Mouse (Mus musculus) brain, adult 2 months (tissue): Measurements from ENCODE around the gene Atf2.
"Not testable (repeated sequence)": the region's sequence is repeated elsewhere in the genome, so short reads cannot be mapped to it uniquely, and the experiment has no call there.

Source experiments
- DNase-seq: peaks from one replicate; pipeline ENCODE4 v3.0.0; 2011; ENCODE audit warnings: low read depth, low spot score

Atf2 gene

DNA sequence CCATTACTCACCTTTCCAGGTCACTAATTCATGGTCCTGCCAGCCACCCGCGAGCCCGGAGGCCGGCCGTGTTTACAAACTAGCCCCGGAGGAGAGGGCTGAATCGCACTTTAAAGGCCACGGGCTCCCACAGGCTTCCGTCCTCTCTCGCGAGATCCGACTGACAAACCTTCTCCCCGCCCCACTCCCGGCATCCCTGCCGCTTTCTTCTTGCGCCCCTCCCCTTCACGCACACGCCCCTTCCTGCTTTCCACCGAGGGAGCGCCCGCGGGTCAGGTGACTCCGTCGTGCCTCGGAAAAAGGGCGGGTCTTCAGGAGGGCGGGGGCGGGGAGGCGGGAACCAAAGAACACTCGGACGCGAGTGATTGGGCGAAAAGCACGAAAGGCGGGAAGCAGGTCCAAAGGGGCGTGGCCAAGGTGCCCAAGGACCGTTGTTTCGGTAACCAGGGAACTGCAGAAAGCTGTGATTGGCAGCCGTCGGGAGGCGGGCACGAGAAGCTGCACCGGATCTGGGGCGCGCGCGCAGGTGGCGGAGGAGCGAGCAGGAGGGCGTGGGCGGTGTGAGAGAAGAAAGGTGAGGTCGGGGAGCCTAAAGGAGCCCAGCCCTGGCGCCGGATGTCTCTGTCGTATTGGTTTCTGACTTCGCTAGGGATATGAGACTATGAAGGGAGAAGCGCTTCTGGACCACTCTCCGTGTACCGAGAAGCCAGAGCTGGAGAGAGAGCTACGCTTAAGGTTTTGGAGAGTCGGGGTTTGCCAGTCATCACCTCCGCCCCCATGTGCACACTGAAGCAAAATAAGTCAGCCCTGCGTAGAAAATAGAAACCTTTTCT is at the start of gene Atf2:
Atf2 (minus strand) TSS at position 176 of the 833 bp plus-strand sequence.
- DNase-seq = peak; percentile 100

DNA sequence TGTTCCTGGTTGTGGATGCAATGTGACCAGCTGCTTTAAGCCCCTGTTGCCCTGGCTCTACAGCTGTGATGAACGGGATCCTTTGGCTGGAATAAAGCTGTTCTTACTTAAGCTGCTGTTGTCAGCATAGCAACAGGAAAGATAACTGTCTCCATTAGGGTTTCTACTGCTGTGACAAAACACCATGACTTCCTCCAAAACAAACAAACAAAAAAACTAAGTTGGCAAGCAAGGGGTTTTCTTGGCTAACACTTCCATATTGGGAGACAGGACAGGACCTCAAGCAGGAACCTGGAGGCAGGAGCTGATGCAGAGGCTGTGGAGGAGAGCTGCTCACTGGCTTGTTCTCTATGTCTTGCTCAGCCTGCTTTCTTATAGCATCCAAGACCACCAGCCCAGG is 48.8 kb upstream of the Atf2 start:
- no peak for DNase-seq

DNA sequence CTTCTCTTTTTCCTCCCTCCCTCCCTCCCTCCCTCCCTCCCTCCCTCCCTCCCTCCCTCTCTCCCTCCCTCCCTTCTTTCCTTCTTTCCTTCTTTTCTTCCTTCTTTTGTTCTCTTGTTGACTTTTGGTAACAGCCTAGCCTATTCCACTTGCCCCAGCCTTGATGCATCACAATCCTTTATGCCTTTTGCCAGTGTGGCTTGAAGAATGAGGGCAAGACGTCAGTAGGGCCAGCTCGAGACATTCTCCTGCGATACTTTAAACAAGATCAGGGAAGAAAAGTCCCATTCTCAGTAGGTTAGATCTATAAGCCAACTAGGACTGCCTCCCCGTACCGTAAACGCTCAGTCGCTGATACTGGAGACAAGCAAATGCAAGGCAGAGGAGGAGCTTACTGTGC is 48.0 kb upstream of the Atf2 start:
- no peak for DNase-seq

GRCm38 (mm10) chr2:73938896-73939295 is 46.5 kb upstream of the Atf2 start:
- no peak for DNase-seq

DNA sequence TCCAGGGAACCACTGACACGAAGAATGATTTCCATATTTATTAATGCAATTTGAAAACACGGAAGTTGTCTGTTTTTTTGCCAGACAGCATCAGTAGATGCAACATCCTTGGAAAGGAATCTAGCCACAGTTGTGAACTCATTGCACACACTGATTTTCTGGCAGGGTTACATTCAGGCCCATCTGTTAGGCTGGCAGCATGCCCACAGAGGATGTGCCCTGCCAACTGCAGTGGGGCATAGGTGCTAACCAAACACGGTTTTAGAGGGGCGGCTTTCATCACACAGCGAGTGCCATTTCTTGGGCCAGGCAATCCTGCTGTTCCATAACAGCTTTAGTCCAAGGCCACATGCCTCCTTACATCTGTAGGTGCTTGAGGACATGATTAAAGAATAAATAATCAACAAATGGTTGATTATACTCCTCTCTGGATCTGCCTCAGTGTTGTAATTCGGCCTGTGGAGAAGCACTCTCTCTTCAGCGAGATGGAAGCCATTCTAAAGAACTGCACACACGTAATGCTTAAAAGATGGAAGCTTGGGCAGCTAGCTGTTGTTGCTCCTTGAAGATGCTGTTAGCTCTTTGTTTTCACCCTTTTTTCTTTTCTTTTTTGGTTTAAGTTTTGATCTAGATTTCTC is 40.4 kb upstream of the Atf2 start:
- peak; percentile 89 for DNase-seq

DNA sequence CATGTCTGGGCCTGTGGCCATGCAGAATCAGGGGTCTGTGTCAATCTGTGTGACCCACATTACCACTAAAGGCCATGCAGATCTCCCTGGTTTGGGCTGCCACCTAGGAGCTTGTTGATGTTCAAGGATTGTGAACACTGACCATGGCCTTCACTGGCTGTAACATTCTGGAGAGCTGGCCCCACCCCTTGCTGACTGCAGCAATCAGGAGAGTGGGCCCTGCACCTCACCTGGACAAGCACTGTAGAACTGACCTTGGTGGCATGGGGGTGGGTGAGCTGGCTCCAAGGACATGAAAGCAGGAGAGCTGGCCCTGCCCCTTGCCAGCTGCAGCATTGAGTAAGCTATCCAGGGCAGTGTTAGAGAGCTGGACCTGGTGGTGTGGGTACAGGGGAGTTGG is 35.3 kb upstream of the Atf2 start:
- DNase-seq = no peak

GRCm38 (mm10) chr2:73925539-73925938 is 33.1 kb upstream of the Atf2 start:
- DNase-seq = peak; percentile 19

- peak; percentile 98 for DNase-seq
These were observed 32.6 kb upstream of the Atf2 start for GRCm38 (mm10) chr2:73925089-73925488.

DNA sequence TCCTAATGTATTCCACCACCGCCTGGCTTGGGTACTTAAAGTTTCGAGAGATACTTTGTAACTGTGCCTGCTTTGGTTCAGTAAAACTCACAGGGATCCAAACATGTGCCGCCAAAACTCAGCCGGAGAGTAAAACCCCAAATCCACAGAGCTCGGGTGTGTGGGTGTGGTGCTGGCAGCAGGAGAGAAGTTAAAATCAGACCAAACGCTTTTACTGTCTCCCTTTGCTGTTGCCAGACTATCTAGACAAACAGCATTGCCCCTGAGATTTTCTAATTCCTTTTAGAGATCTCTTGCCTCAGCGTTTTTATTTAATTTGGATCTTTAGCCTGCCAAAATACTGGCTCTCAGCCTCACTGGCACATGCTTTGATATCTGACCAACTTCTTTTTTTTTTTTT is 27.2 kb upstream of the Atf2 start:
- peak; percentile 79 for DNase-seq

DNA sequence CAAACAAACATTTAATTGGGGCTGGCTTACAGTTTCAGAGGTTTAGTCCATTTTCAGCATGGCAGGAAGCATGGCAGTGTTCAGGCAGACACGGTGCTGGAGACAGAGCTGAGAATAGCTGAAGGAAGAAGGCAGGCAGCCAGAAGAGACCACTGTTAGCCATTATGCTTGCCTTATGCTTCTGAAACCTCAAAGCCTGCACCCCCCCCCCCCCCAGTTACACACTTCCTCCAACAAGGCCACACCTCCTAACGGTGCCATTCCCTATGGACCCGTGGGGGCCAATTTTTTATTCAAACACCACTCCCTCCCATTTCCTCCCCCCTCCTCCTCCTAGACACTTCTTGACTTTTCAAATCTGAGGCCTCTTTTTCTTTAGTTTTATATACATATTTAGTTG is 19.8 kb upstream of the Atf2 start:
- no peak for DNase-seq

DNA sequence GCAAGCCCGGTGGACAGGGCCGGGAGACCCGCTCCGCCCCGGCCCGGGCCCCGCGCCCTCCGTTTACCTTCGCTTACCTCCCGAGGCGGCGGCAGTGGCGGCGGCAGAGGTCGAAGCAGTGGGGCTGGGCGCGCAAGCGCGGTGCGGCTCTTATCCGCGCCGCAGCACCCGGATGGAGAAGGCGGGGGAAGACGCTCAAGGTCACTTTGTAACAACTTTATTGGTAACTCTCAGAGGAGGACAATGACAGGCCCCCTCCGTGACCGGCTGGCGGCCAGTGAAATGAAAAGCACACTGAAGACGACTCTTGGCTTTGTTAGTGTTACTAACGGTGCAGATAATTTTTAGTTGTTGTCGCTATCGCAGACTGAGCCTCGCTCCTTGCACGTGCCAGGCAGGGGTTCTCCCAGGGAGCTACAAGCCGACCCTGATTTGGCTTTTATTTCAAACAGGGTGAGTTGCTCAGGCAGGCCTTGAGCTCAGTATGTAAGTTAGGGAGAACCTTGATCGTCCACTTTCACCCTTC is 18.8 kb upstream of the Atf2 start, which contains the start of gene Atp5g3:
Atp5g3 (minus strand) TSS at position 152 of the 526 bp plus-strand sequence.
- DNase-seq = peak; percentile 97

GRCm38 (mm10) chr2:73910571-73911174 is 18.2 kb upstream of the Atf2 start:
- DNase-seq = peak; percentile 61

DNA sequence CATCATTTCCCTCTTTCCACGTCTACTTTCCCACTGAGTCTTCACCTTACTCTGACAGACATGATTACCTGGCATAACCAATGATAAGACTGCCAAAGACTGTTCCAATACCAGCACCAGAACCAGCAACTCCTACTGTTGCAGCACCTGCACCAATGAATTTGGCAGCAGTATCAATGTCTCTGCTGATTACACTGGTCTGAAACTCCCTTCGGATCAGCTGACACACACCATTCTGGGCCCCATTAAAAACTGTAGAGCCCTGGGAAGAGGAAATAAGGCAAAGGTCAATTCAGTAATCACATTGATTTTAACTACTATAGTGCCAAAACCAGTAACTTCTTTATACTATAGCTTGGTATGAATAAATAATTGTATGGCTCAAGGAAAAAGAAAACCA is 16.7 kb upstream of the Atf2 start:
- no peak for DNase-seq

- DNase-seq = not testable (repeated sequence)
These were observed 12.2 kb upstream of the Atf2 start for GRCm38 (mm10) chr2:73904679-73905078.

GRCm38 (mm10) chr2:73903536-73903935 is 11.1 kb upstream of the Atf2 start:
- DNase-seq = no peak

DNA sequence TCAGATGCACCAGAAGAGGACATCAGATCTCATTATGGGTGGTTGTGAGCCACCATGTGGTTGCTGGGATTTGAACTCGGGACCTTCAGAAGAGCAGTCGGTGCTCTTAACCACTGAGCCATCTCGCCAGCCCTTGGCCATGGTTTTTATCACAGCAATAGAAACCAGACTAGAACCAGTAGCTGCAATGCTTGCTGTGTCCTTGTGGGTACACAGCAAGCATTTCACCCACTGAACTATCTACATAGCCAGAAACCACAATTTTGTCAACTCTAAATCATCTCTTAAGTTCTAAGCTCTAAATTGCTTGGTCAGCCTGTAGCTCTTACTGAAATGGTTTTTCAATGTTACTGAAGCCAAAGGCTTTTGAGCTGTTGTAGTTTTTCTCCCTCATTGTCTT is 9.9 kb upstream of the Atf2 start:
- not testable (repeated sequence) for DNase-seq

DNA sequence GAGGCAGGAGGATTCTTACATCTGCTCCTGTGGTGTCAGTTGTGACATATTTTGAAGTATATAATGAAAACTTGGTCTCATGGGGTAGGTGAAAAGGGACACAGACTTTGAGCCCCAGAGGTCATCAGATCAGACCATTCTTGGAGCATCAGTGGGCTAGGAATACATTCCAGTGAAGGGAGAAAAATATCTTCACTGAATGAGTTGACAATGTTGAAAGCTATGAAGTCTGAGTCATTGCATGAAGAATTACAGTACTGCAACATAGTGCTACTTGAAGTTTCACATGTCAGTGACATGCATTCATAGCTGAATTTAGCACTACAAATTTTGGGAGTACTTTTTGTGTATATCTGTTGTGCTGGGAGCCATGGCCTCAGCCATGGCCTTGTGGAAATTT is 8.7 kb upstream of the Atf2 start:
- DNase-seq = no peak

DNA sequence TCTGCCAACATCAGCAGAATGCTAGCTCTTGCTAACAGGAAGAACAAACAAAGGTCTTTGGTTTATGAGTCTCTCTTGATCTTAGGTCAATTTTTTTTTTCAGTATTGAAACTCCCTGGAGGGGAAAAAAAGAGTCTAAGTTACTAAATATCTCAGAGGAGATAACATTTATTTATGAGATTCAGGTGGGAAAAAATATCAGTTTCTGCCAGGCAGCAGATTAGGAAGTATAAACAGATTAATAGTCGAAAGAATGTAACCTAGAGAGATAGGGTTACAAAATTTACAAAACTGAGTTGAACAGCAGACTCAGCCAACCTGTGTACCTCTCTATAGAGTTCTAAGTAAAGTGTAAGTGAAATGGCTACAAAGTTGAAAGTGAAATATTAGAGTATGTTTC is 7.9 kb upstream of the Atf2 start:
- DNase-seq = no peak

DNA sequence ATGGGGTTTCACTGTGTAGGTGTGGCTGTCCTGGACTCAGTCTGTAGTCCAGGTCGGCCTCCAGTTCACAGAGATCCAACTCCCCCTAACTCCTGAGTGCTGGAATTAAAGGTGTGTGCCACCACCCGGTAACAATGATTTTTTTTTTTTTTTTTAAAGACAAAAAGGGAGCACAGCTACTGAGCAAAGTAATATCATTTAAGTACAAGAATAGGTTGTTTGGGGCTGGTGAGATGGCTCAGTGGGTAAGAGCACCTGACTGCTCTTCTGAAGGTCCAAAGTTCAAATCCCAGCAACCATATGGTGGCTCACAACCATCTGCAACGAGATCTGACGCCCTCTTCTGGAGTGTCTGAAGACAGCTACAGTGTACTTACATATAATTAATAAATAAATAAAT is 4.5 kb upstream of the Atf2 start:
- DNase-seq = not testable (repeated sequence)

GRCm38 (mm10) chr2:73893473-73894270 is 1.2 kb upstream of the Atf2 start:
- peak; percentile 49 for DNase-seq

DNA sequence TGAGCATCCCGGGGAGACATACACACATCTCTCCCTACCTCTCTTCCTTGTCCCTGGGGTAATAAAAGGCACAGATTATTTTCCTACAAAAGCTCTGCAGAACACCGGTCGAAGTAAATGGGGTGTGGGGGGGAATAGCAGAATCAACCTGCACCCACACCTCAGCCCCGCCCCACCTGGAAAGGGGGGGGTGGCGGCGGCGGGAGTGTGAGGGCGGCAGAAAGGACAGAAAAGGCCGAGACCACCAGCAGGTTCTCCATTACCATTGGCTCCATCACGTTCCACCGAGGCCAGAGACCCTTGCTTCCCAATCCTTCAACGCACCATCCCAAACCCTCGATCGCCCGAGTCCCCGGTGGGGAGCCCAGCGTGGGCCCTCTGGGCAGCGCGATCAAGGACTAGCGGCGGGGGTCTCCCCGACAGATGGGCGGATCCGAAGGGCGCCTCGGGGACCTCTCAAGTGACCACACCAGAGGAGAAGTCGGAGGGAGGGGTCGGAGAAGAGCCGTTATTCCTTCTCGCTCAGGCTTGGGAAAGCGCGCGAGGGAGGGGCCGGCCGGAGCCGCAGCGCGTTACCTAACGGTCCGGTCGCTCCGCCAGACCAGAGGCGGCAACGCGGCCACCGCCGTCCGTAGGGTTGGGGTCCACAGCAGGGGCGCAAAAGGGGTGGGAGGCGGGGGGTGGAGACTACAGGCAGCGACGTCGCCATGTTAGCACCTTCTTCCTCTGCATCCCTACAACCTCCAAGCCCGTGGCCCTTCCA is 557 bp downstream of the Atf2 start:
- no peak for DNase-seq
